22 mouse cellular contexts compared by ENCODE assay signal in the genomic region with DNA sequence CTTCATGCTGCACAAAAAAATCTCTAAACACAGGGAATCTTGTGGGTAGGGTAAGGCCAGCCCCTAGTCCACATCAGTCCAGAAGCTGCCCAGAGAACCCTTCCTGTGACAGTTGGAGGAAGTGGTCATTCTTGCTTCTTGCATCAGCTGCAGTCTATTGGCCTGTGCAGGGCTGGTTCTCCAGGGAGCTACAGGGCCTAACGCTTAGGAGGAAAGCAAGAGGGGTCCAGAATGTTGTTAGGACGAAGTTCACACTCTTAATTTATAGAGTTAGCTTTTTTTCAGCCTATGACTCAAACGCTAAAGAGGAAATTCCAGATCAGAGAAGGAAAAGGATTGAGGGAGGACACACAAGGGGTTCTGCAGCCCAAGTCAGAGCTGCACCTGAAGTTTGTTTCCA. TPM values are rescaled to one million over a fixed set of nuclear protein-coding genes. Genes with fewer than 3 reads are reported as not detected.
DNase-seq lines count a peak whose midpoint lies in the region; ATAC-seq and TF ChIP-seq lines count a peak whose summit lies in the region.
"Had no signal": no experiment of that assay in that cellular context is flagged by ENCODE, and none has a peak within 500 bp of the region (broad histone marks: within the 10 kb centered on the region; RNA-seq: fewer than 3 reads in every experiment).

No protein-coding gene starts in this region.

- H3K4me3 ChIP-seq in kidney, embryonic 14.5 days (ENCODE audit: low read length): no peak overlapping the region
- no peak overlapping the region for H3K4me3 ChIP-seq in lung, embryonic 15.5 days
- no peak overlapping the region for H3K4me3 ChIP-seq in limb, embryonic 13.5 days
- no peak overlapping the region for H3K4me3 ChIP-seq in gastrocnemius, adult 2 months
- H3K4me3 ChIP-seq: forebrain, embryonic 13.5 days; heart, embryonic 13.5 days; hindbrain, embryonic 13.5 days had no signal

- DNase-seq in kidney, adult 11 months: no peak
- DNase-seq in lung, postnatal 14 days: no peak
- no peak for DNase-seq in gastrocnemius, adult 2 months
- DNase-seq: adrenal gland, postnatal 10 days; B cell, adult 2 months; cerebellum, adult 11-12 months; cerebellum, adult 9-10 months; cerebellum, postnatal 25 days; forebrain, postnatal 0 days; gastrocnemius, postnatal 25 days; heart, postnatal 4 days had no signal

- 42% methylated on average over 3 of the region's 3 CpGs for WGBS in kidney, embryonic 14.5 days
- 39% methylated on average over 3 of the region's 3 CpGs for WGBS in lung, embryonic 15.5 days
- 18% methylated on average over 3 of the region's 3 CpGs for WGBS in limb, embryonic 13.5 days

- intact Hi-C loops in gastrocnemius, adult 2 months (cut with DNase I): no loop called here

- no peaks in the 10 kb centered on the region for H3K27me3 ChIP-seq in kidney, embryonic 14.5 days (ENCODE audit: control insufficient read depth, insufficient read depth, low read length)
- no peaks in the 10 kb centered on the region for H3K27me3 ChIP-seq in lung, embryonic 15.5 days
- no peaks in the 10 kb centered on the region for H3K27me3 ChIP-seq in limb, embryonic 13.5 days
- H3K27me3 ChIP-seq: forebrain, embryonic 13.5 days; heart, embryonic 13.5 days; hindbrain, embryonic 13.5 days had no signal

- peaks cover 3% of the 10 kb centered on the region for H3K36me3 ChIP-seq in kidney, embryonic 14.5 days (ENCODE audit: control insufficient read depth, insufficient read depth, low read length)
- peaks cover 3% of the 10 kb centered on the region for H3K36me3 ChIP-seq in lung, embryonic 15.5 days
- peaks cover 7% of the 10 kb centered on the region for H3K36me3 ChIP-seq in limb, embryonic 13.5 days
- H3K36me3 ChIP-seq: G1E; hindbrain, embryonic 13.5 days had no signal

- no peak overlapping the region for H3K4me2 ChIP-seq in kidney, embryonic 14.5 days (replicated peaks; ENCODE audit: low read depth, low read length)
- no peak overlapping the region for H3K4me2 ChIP-seq in lung, embryonic 15.5 days
- H3K4me2 ChIP-seq in limb, embryonic 13.5 days (replicated peaks): no peak overlapping the region
- H3K4me2 ChIP-seq: forebrain, embryonic 13.5 days; heart, embryonic 13.5 days; hindbrain, embryonic 13.5 days had no signal

- peak overlapping the region; percentile 43; the same call in 1 of the 2 replicates for H3K27ac ChIP-seq in kidney, embryonic 14.5 days (ENCODE audit: low read depth, low read length)
- no peak overlapping the region for H3K27ac ChIP-seq in lung, embryonic 15.5 days
- H3K27ac ChIP-seq in limb, embryonic 13.5 days: peak overlapping the region; percentile 6; the same call in 1 of the 2 replicates
- H3K27ac ChIP-seq in gastrocnemius, adult 2 months: no peak overlapping the region
- H3K27ac ChIP-seq: forebrain, embryonic 13.5 days; heart, embryonic 13.5 days; hindbrain, embryonic 13.5 days had no signal

- 0 out of 2 replicates have a peak, but pooled peaks cover 2% of the 10 kb centered on the region for H3K4me1 ChIP-seq in kidney, embryonic 14.5 days (ENCODE audit: control insufficient read depth, insufficient read depth, low read length)
- no peaks in the 10 kb centered on the region for H3K4me1 ChIP-seq in lung, embryonic 15.5 days
- H3K4me1 ChIP-seq in limb, embryonic 13.5 days: peaks cover 16% of the 10 kb centered on the region
- H3K4me1 ChIP-seq: forebrain, embryonic 13.5 days; heart, embryonic 13.5 days; hindbrain, embryonic 13.5 days had no signal

- ATAC-seq in kidney, embryonic 14.5 days (ENCODE audit: low FRiP score, low TSS enrichment): peak; percentile 83
- ATAC-seq in lung, embryonic 15.5 days (ENCODE audit: borderline replicate concordance, extremely low read depth, low FRiP score, low TSS enrichment): peak; percentile 31; the same call in 1 of the 2 replicates
- no peak for ATAC-seq in limb, embryonic 13.5 days (ENCODE audit: low FRiP score, low read depth)
- ATAC-seq: CD4-positive, CD25-positive, alpha-beta regulatory T cell, adult 4 months; forebrain, embryonic 13.5 days; forebrain, postnatal 0 days had no signal

- no peaks in the 10 kb centered on the region; the same call in 1 of the 2 replicates for H3K9me3 ChIP-seq in kidney, embryonic 14.5 days (ENCODE audit: control insufficient read depth, low read length)
- H3K9me3 ChIP-seq in lung, embryonic 15.5 days: no peaks in the 10 kb centered on the region
- H3K9me3 ChIP-seq in limb, embryonic 13.5 days: no peaks in the 10 kb centered on the region
- H3K9me3 ChIP-seq: forebrain, embryonic 13.5 days; heart, embryonic 13.5 days; hindbrain, embryonic 13.5 days had no signal

- H3K9ac ChIP-seq in kidney, embryonic 14.5 days (ENCODE audit: low read depth, low read length): no peak overlapping the region
- no peak overlapping the region for H3K9ac ChIP-seq in lung, embryonic 15.5 days
- H3K9ac ChIP-seq in limb, embryonic 13.5 days: no peak overlapping the region
- H3K9ac ChIP-seq: forebrain, embryonic 13.5 days; forebrain, postnatal 0 days; heart, embryonic 13.5 days; hindbrain, embryonic 13.5 days had no signal

- TF ChIP-seq CTCF in gastrocnemius, adult 2 months (IDR thresholded peaks at IDR 0.05): no peak

RNA-seq across cellular contexts. Expression of gene Ube2u, which starts 31.8 kb away (rescaled TPM):
- polyA plus RNA-seq in kidney, embryonic 14.5 days (2014; fragmentation: Nextera tagmentation; extraction: Ambion mirVana): 1.3 TPM in 2 replicates
- 0.25 and 0.30 TPM in 2 replicates for polyA plus RNA-seq in lung, embryonic 15.5 days (2015; fragmentation: Nextera tagmentation; extraction: Ambion mirVana)
- polyA plus RNA-seq in limb, embryonic 13.5 days (2015; fragmentation: Nextera tagmentation; extraction: Ambion mirVana): 0.17 and 0.18 TPM in 2 replicates
- total RNA-seq in gastrocnemius, adult 2 months (2021): not detected
- total RNA-seq: adrenal gland, postnatal 10 days; forebrain, postnatal 0 days; G1E; gastrocnemius, adult 18-20 months; gastrocnemius, postnatal 25 days; granulocyte monocyte progenitor cell, adult 5-6 weeks had no signal
- polyA plus RNA-seq: CD4-positive, CD25-positive, alpha-beta regulatory T cell, adult 4 months; cortical plate, adult 2 months; G1E had no signal

Comparison
In these comparisons a context has a peak if more than half of its experiments do, and no peak if none do; other contexts are left out.
1. H3K27ac ChIP-seq: peak in kidney, embryonic 14.5 days (single experiment) and limb, embryonic 13.5 days (single experiment); none in lung, embryonic 15.5 days (single experiment) and gastrocnemius, adult 2 months (single experiment).